Mouse (Mus musculus): ENCODE measurements around the gene Hmx2. TPM values are rescaled to one million over a fixed set of nuclear protein-coding genes. Genes with fewer than 3 reads are reported as not detected.
A peak's percentile ranks its signal among the peaks of the same experiment; 100 is the strongest.

Gene Hmx2
- polyA plus RNA-seq, 1 experiment = not detected

DNA sequence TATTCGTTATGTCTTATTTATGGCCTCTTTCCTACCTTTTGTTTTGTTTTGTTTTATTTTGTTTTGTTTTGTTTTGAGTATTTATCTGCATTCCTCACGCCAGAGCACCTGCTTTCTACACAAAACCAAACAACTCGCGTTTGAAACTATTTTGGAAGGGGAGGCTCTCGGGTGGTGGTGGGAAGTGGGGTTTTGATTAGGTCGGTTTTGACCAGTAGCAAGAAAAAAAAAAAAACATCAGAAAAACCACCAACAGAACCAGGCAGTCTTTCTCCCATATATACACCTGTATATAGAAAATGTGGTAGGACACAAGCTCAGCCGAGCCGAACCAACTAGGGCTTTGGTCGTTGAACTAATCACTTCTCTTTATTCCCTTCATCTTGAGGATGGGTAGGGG, 7.5 kb downstream of the Hmx2 start:
- H3K27ac ChIP-seq (ENCODE audit: insufficient read depth, low read length) = no peak overlapping the region
- no peak for TF ChIP-seq CTCF (IDR thresholded peaks at IDR 0.05; ENCODE audit: borderline replicate concordance, insufficient read depth, low read length)
- no peak for TF ChIP-seq POLR2A (IDR thresholded peaks at IDR 0.05; ENCODE audit: low read depth, low read length)
- no peaks in the 10 kb centered on the region; the same call in none of the 2 replicates for H3K4me1 ChIP-seq (ENCODE audit: control insufficient read depth, insufficient read depth, low read length)
- H3K4me3 ChIP-seq (ENCODE audit: insufficient read depth, low read length) = no peak overlapping the region

DNA sequence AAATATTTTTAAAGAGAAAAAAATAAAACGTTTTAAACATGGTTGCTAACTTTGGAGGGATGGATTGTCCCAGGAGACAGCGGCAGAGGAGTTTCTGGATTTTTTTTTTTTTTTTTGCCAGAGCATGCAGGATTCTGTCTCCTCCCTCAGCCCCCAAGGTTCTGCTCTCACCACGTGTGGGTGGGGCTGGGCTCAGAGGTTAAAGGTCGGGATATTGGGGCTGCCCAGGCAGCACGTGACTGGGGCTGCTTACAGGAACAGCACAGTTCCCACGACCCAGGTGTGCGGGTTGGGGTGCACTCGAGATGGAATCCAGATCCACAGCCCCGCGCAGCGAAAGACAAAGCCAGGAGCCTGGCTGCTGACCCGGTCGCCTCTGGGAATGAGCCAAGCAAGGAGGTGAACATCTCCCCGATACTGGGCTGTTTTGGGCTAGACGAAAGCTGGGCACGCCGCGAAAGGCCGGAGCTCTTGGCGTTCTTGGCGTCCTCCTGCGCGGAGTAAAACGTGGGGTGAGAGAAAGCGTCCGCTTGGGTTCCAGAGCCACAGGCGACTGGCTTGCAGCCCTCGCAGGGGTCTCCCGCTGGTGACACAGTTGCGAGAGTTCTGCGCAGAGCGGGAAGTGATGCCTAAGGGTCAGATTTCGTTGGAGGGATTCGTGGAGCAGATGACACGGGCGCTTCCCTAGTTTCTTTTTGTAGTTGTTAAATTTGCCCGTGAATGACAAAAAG, 8.1 kb downstream of the Hmx2 start:
- no peak overlapping the region for H3K27ac ChIP-seq (ENCODE audit: insufficient read depth, low read length)
- TF ChIP-seq CTCF (IDR thresholded peaks at IDR 0.05; ENCODE audit: borderline replicate concordance, insufficient read depth, low read length) = no peak
- no peak for TF ChIP-seq POLR2A (IDR thresholded peaks at IDR 0.05; ENCODE audit: low read depth, low read length)
- no peaks in the 10 kb centered on the region; the same call in none of the 2 replicates for H3K4me1 ChIP-seq (ENCODE audit: control insufficient read depth, insufficient read depth, low read length)
- no peak overlapping the region for H3K4me3 ChIP-seq (ENCODE audit: insufficient read depth, low read length)

DNA sequence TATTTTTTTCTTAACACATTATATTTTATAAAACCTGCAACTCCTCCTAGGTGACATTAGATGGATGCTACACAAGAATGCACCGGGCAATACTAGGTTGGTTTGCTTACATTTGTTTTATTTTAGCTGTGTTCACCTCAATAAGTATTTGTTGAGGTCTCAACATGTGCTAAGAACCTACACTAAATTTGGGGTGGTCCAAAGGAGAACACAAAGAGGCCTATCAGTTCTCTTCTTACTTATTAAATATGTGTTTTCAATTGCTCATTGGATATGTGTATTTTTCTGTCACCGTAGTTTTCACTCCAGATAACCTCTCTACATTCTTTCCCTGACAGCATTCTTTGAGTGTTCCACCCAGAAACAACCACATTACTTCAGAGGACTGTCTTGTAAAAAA, 9.2 kb downstream of the Hmx2 start:
- Histone ChIP-seq H3K27ac (ENCODE audit: insufficient read depth, low read length) (no peak overlapping the region), H3K4me1 (ENCODE audit: control insufficient read depth, insufficient read depth, low read length) (peaks cover 3% of the 10 kb centered on the region)
- no peak for TF ChIP-seq POLR2A (IDR thresholded peaks at IDR 0.05; ENCODE audit: low read depth, low read length)
- no peak for TF ChIP-seq CTCF (IDR thresholded peaks at IDR 0.05; ENCODE audit: borderline replicate concordance, insufficient read depth, low read length)

DNA sequence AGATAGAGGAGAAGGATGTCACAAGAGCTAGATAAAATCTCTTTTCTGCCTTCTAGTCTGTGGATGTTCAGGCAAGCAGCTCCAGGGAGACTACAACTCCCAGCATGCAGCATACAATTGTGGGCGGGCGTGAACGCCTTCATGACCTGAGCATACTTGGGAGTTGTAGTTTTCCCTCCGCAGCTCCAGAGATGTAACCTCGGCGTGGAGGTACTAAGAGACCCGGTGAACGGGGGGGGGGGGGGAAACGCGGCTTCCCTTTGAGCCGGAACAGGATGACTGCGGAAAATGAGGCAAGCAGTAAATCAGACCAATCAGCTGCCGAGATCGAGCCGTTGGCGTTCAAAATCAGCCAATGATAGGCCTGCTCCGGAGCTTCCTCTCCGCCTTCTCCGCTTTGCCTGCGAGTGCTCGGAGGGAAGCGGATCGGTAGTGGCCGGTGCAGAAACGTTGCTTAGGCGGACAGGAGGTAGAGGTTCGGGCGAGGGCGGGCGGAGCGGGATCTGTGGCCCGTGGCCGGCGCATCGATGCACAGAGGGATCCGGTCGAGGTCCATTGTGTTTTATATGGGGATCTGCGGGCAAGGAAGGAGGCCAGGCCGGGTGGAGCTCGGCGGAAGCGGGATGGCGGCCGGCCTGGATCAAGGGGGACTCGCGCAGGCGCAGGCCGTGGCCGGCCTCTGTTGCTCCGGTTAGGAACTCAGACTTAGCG, 11.6 kb downstream of the Hmx2 start, which contains the start of gene Bub3:
Bub3 (plus strand) TSS at position 237 of the 711 bp plus-strand sequence.
- Histone ChIP-seq H3K4me3 (ENCODE audit: insufficient read depth, low read length) (peak within 1 kb of the TSS; percentile 86), H3K4me1 (ENCODE audit: control insufficient read depth, insufficient read depth, low read length) (peaks cover 7% of the 10 kb centered on the region), H3K27ac (ENCODE audit: insufficient read depth, low read length) (peak within 1 kb of the TSS; percentile 75)
- no peak for TF ChIP-seq CTCF (IDR thresholded peaks at IDR 0.05; ENCODE audit: borderline replicate concordance, insufficient read depth, low read length)
- peak; percentile 95 for TF ChIP-seq POLR2A (IDR thresholded peaks at IDR 0.05; ENCODE audit: low read depth, low read length)

More for the DNA sequence above, 9.2 kb downstream of the Hmx2 start:
- H3K4me3 ChIP-seq (ENCODE audit: insufficient read depth, low read length) = no peak overlapping the region

GRCm38 (mm10) chr7:131560697-131561042, 12.1 kb downstream of the Hmx2 start:
- H3K27ac ChIP-seq (ENCODE audit: insufficient read depth, low read length) = peak overlapping the region; percentile 75
- TF ChIP-seq CTCF (IDR thresholded peaks at IDR 0.05; ENCODE audit: borderline replicate concordance, insufficient read depth, low read length) (no peak), POLR2A (IDR thresholded peaks at IDR 0.05; ENCODE audit: low read depth, low read length) (no peak)
- peaks cover 7% of the 10 kb centered on the region for H3K4me1 ChIP-seq (ENCODE audit: control insufficient read depth, insufficient read depth, low read length)
- H3K4me3 ChIP-seq (ENCODE audit: insufficient read depth, low read length) = peak overlapping the region; percentile 86

DNA sequence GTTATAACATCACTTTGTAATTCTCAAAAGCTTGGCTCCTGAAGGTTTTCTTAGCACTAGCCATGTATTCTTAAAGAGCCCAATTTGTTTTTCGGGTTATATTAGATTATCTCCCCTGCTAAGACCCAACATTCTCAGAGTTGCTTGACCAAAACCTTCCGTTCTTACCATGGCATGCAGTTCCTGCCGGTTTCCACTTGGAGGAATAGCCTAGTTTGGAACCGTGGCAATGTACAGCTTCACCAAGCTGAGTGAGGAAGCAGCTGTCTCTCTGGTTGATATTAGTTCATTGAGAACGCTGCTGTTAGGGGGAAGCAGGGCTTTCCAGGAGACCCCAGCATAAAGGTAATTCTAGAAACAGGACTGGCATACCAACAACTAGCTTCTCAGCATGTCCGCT, 26.7 kb downstream of the Hmx2 start:
- no peaks in the 10 kb centered on the region for H3K4me1 ChIP-seq (ENCODE audit: control insufficient read depth, insufficient read depth, low read length)
- TF ChIP-seq CTCF (IDR thresholded peaks at IDR 0.05; ENCODE audit: borderline replicate concordance, insufficient read depth, low read length) (no peak), POLR2A (IDR thresholded peaks at IDR 0.05; ENCODE audit: low read depth, low read length) (no peak)
- no peak overlapping the region for H3K4me3 ChIP-seq (ENCODE audit: insufficient read depth, low read length)
- H3K27ac ChIP-seq (ENCODE audit: insufficient read depth, low read length) = no peak overlapping the region

GRCm38 (mm10) chr7:131582178-131582577, 33.6 kb downstream of the Hmx2 start:
- no peaks in the 10 kb centered on the region; the same call in 1 of the 2 replicates for H3K4me1 ChIP-seq (ENCODE audit: control insufficient read depth, insufficient read depth, low read length)
- TF ChIP-seq CTCF (IDR thresholded peaks at IDR 0.05; ENCODE audit: borderline replicate concordance, insufficient read depth, low read length) (no peak), POLR2A (IDR thresholded peaks at IDR 0.05; ENCODE audit: low read depth, low read length) (no peak)
- H3K4me3 ChIP-seq (ENCODE audit: insufficient read depth, low read length) = no peak overlapping the region
- H3K27ac ChIP-seq (ENCODE audit: insufficient read depth, low read length) = no peak overlapping the region

DNA sequence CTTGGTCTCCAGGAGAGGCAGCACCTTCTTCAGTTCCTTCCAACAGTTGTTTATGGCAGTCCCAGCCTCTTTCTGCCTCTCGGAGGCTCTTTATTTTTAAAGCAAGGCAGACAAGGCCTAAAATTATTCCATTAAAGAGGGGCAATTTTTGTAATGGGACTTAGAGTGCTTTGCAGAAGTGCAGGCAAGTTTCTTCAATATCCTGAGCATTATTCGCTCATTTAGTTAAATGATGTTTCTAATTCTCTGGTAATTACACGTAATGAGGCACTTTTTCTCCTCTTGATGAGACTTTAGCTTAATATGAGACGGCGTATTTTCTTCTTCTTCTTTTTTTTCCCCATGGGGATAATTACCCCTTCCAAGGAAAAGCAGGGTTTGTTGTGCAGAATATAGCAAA, 37.0 kb downstream of the Hmx2 start:
- no peak overlapping the region for H3K27ac ChIP-seq (ENCODE audit: insufficient read depth, low read length)
- no peak overlapping the region for H3K4me3 ChIP-seq (ENCODE audit: insufficient read depth, low read length)
- TF ChIP-seq CTCF (IDR thresholded peaks at IDR 0.05; ENCODE audit: borderline replicate concordance, insufficient read depth, low read length) = no peak
- TF ChIP-seq POLR2A (IDR thresholded peaks at IDR 0.05; ENCODE audit: low read depth, low read length) = no peak
- H3K4me1 ChIP-seq (ENCODE audit: control insufficient read depth, insufficient read depth, low read length) = no peaks in the 10 kb centered on the region; the same call in 1 of the 2 replicates

- H3K27ac ChIP-seq (ENCODE audit: insufficient read depth, low read length) = no peak overlapping the region
- H3K4me1 ChIP-seq (ENCODE audit: control insufficient read depth, insufficient read depth, low read length) = no peaks in the 10 kb centered on the region
- TF ChIP-seq CTCF (IDR thresholded peaks at IDR 0.05; ENCODE audit: borderline replicate concordance, insufficient read depth, low read length) (no peak), POLR2A (IDR thresholded peaks at IDR 0.05; ENCODE audit: low read depth, low read length) (no peak)
- H3K4me3 ChIP-seq (ENCODE audit: insufficient read depth, low read length) = no peak overlapping the region
These were observed 49.4 kb downstream of the Hmx2 start for GRCm38 (mm10) chr7:131597779-131598482.
